Mouse (Mus musculus): Measurements from ENCODE around the gene Unc93b1. TPM values are rescaled to one million over a fixed set of nuclear protein-coding genes. Genes with fewer than 3 reads are reported as not detected.

Unc93b1 gene
- polyA plus RNA-seq, 1 experiment from 2014 or later: 21.3 TPM

- 11% methylated on average over 4 of the region's 4 CpGs for WGBS
- no peaks in the 10 kb centered on the region for H3K9me3 ChIP-seq (ENCODE audit: control insufficient read depth, low read length)
- ATAC-seq (ENCODE audit: low read depth): peak; percentile 79
Measured at GRCm38 (mm10) chr19:3980309-3980708, 45.3 kb downstream of the Unc93b1 start.

GRCm38 (mm10) chr19:3980917-3981316, 45.9 kb downstream of the Unc93b1 start:
- H3K4me1 ChIP-seq (ENCODE audit: control insufficient read depth, insufficient read depth, low read length): peaks cover 6% of the 10 kb centered on the region; the same call in 1 of the 2 replicates
- no peak for ATAC-seq (ENCODE audit: low read depth)
- no peaks in the 10 kb centered on the region for H3K27me3 ChIP-seq (replicated peaks; ENCODE audit: control insufficient read depth, insufficient read depth, low read length)
- no peak overlapping the region for H3K9ac ChIP-seq (ENCODE audit: low read depth, low read length)
- no peak for DNase-seq (ENCODE audit: low spot score)
- H3K27ac ChIP-seq (replicated peaks; ENCODE audit: low read depth, low read length): no peak overlapping the region
- H3K36me3 ChIP-seq (ENCODE audit: control insufficient read depth, insufficient read depth, low read length): no peaks in the 10 kb centered on the region
- no peaks in the 10 kb centered on the region for H3K9me3 ChIP-seq (ENCODE audit: control insufficient read depth, low read length)
- no peak overlapping the region for H3K4me3 ChIP-seq (ENCODE audit: low read depth, low read length)
- WGBS: 80% methylated on average over 9 of the region's 9 CpGs
- H3K4me2 ChIP-seq (ENCODE audit: low read depth, low read length): no peak overlapping the region

More at GRCm38 (mm10) chr19:3980309-3980708, 45.3 kb downstream of the Unc93b1 start:
- Histone ChIP-seq H3K9ac (ENCODE audit: low read depth, low read length) (no peak overlapping the region), H3K27ac (replicated peaks; ENCODE audit: low read depth, low read length) (no peak overlapping the region), H3K36me3 (ENCODE audit: control insufficient read depth, insufficient read depth, low read length) (no peaks in the 10 kb centered on the region), H3K4me3 (ENCODE audit: low read depth, low read length) (no peak overlapping the region), H3K27me3 (replicated peaks; ENCODE audit: control insufficient read depth, insufficient read depth, low read length) (no peaks in the 10 kb centered on the region), H3K4me2 (ENCODE audit: low read depth, low read length) (no peak overlapping the region), H3K4me1 (ENCODE audit: control insufficient read depth, insufficient read depth, low read length) (peaks cover 6% of the 10 kb centered on the region; the same call in 1 of the 2 replicates)
- DNase-seq (ENCODE audit: low spot score): peak; percentile 91

- H3K27ac ChIP-seq (replicated peaks; ENCODE audit: low read depth, low read length): 0 out of 2 replicates have a peak overlapping the region, but pooled peaks have one; percentile 10
- 29% methylated on average over 9 of the region's 9 CpGs for WGBS
- no peaks in the 10 kb centered on the region for H3K36me3 ChIP-seq (ENCODE audit: control insufficient read depth, insufficient read depth, low read length)
- DNase-seq (ENCODE audit: low spot score) (no peak), ATAC-seq (ENCODE audit: low read depth) (no peak)
- H3K27me3 ChIP-seq (replicated peaks; ENCODE audit: control insufficient read depth, insufficient read depth, low read length): no peaks in the 10 kb centered on the region
- no peak overlapping the region for H3K4me2 ChIP-seq (ENCODE audit: low read depth, low read length)
- H3K4me1 ChIP-seq (ENCODE audit: control insufficient read depth, insufficient read depth, low read length): peaks cover 15% of the 10 kb centered on the region; the same call in 1 of the 2 replicates
- H3K9me3 ChIP-seq (ENCODE audit: control insufficient read depth, low read length): no peaks in the 10 kb centered on the region
- no peak overlapping the region for H3K9ac ChIP-seq (ENCODE audit: low read depth, low read length)
- no peak overlapping the region for H3K4me3 ChIP-seq (ENCODE audit: low read depth, low read length)
Measured at GRCm38 (mm10) chr19:3983527-3984200, 48.7 kb downstream of the Unc93b1 start.

- H3K27ac ChIP-seq (replicated peaks; ENCODE audit: low read depth, low read length): no peak overlapping the region; the same call in 1 of the 2 replicates
Measured at GRCm38 (mm10) chr19:3985261-3985681, 50.3 kb downstream of the Unc93b1 start.

GRCm38 (mm10) chr19:3986334-3986733, 51.3 kb downstream of the Unc93b1 start, which contains the start of gene Acy3:
Gene Acy3, plus strand, starts transcription at chr19:3986570.
- WGBS: 18% methylated on average over 8 of the region's 8 CpGs
- peak; percentile 81 for DNase-seq (ENCODE audit: low spot score)
- peak within 1 kb of the TSS; percentile 28 for H3K27ac ChIP-seq (replicated peaks; ENCODE audit: low read depth, low read length)
- ATAC-seq (ENCODE audit: low read depth): peak; percentile 52
- H3K9ac ChIP-seq (ENCODE audit: low read depth, low read length): no peak within 1 kb of the TSS
- no peaks in the 10 kb centered on the region for H3K27me3 ChIP-seq (replicated peaks; ENCODE audit: control insufficient read depth, insufficient read depth, low read length)
- H3K36me3 ChIP-seq (ENCODE audit: control insufficient read depth, insufficient read depth, low read length): no peaks in the 10 kb centered on the region
- H3K4me1 ChIP-seq (ENCODE audit: control insufficient read depth, insufficient read depth, low read length): peaks cover 15% of the 10 kb centered on the region; the same call in 1 of the 2 replicates
- no peaks in the 10 kb centered on the region for H3K9me3 ChIP-seq (ENCODE audit: control insufficient read depth, low read length)
- H3K4me3 ChIP-seq (ENCODE audit: low read depth, low read length): no peak within 1 kb of the TSS
- H3K4me2 ChIP-seq (ENCODE audit: low read depth, low read length): peak within 1 kb of the TSS; percentile 27; the same call in 1 of the 2 replicates

More at GRCm38 (mm10) chr19:3985261-3985681, 50.3 kb downstream of the Unc93b1 start:
- Histone ChIP-seq H3K27me3 (replicated peaks; ENCODE audit: control insufficient read depth, insufficient read depth, low read length) (no peaks in the 10 kb centered on the region), H3K4me2 (ENCODE audit: low read depth, low read length) (no peak overlapping the region), H3K4me3 (ENCODE audit: low read depth, low read length) (no peak overlapping the region), H3K9me3 (ENCODE audit: control insufficient read depth, low read length) (no peaks in the 10 kb centered on the region), H3K9ac (ENCODE audit: low read depth, low read length) (no peak overlapping the region), H3K36me3 (ENCODE audit: control insufficient read depth, insufficient read depth, low read length) (no peaks in the 10 kb centered on the region), H3K4me1 (ENCODE audit: control insufficient read depth, insufficient read depth, low read length) (peaks cover 15% of the 10 kb centered on the region; the same call in 1 of the 2 replicates)
- WGBS: 41% methylated on average over 8 of the region's 8 CpGs
- DNase-seq (ENCODE audit: low spot score) (peak; percentile 34), ATAC-seq (ENCODE audit: low read depth) (no peak)

- Histone ChIP-seq H3K4me3 (ENCODE audit: low read depth, low read length) (no peak overlapping the region), H3K4me2 (ENCODE audit: low read depth, low read length) (no peak overlapping the region), H3K27me3 (replicated peaks; ENCODE audit: control insufficient read depth, insufficient read depth, low read length) (no peaks in the 10 kb centered on the region), H3K9ac (ENCODE audit: low read depth, low read length) (no peak overlapping the region), H3K27ac (replicated peaks; ENCODE audit: low read depth, low read length) (no peak overlapping the region), H3K4me1 (ENCODE audit: control insufficient read depth, insufficient read depth, low read length) (peaks cover 15% of the 10 kb centered on the region; the same call in 1 of the 2 replicates), H3K36me3 (ENCODE audit: control insufficient read depth, insufficient read depth, low read length) (no peaks in the 10 kb centered on the region), H3K9me3 (ENCODE audit: control insufficient read depth, low read length) (no peaks in the 10 kb centered on the region)
- DNase-seq (ENCODE audit: low spot score): no peak
- 87% methylated on average over 14 of the region's 14 CpGs for WGBS
- ATAC-seq (ENCODE audit: low read depth): no peak
Measured at GRCm38 (mm10) chr19:3988066-3988465, 53.1 kb downstream of the Unc93b1 start.

- peaks cover 10% of the 10 kb centered on the region; the same call in 1 of the 2 replicates for H3K4me1 ChIP-seq (ENCODE audit: control insufficient read depth, insufficient read depth, low read length)
- H3K4me2 ChIP-seq (ENCODE audit: low read depth, low read length): no peak overlapping the region
- no peaks in the 10 kb centered on the region for H3K9me3 ChIP-seq (ENCODE audit: control insufficient read depth, low read length)
- H3K4me3 ChIP-seq (ENCODE audit: low read depth, low read length): no peak overlapping the region
- DNase-seq (ENCODE audit: low spot score) (no peak), ATAC-seq (ENCODE audit: low read depth) (no peak)
- no peak overlapping the region for H3K9ac ChIP-seq (ENCODE audit: low read depth, low read length)
- no peaks in the 10 kb centered on the region for H3K36me3 ChIP-seq (ENCODE audit: control insufficient read depth, insufficient read depth, low read length)
- WGBS: 90% methylated on average over 4 of the region's 4 CpGs
- H3K27ac ChIP-seq (replicated peaks; ENCODE audit: low read depth, low read length): no peak overlapping the region
- H3K27me3 ChIP-seq (replicated peaks; ENCODE audit: control insufficient read depth, insufficient read depth, low read length): no peaks in the 10 kb centered on the region
Measured at GRCm38 (mm10) chr19:3988750-3989149, 53.8 kb downstream of the Unc93b1 start.

GRCm38 (mm10) chr19:3990804-3991203, 55.8 kb downstream of the Unc93b1 start:
- Histone ChIP-seq H3K4me2 (ENCODE audit: low read depth, low read length) (no peak overlapping the region), H3K4me3 (ENCODE audit: low read depth, low read length) (no peak overlapping the region), H3K9me3 (ENCODE audit: control insufficient read depth, low read length) (no peaks in the 10 kb centered on the region), H3K36me3 (ENCODE audit: control insufficient read depth, insufficient read depth, low read length) (no peaks in the 10 kb centered on the region), H3K9ac (ENCODE audit: low read depth, low read length) (no peak overlapping the region), H3K27ac (replicated peaks; ENCODE audit: low read depth, low read length) (no peak overlapping the region), H3K27me3 (replicated peaks; ENCODE audit: control insufficient read depth, insufficient read depth, low read length) (no peaks in the 10 kb centered on the region), H3K4me1 (ENCODE audit: control insufficient read depth, insufficient read depth, low read length) (peaks cover 8% of the 10 kb centered on the region; the same call in 1 of the 2 replicates)
- 65% methylated on average over 6 of the region's 6 CpGs for WGBS
- ATAC-seq (ENCODE audit: low read depth) (no peak), DNase-seq (ENCODE audit: low spot score) (no peak)
